Mouse (Mus musculus) 3134 (cell line): ENCODE results near the gene Fam135a.

Source experiments
- DNase-seq: peaks from one replicate; pipeline ENCODE4 v3.0.0-alpha.2; 2011; ENCODE audit warnings: low spot score; ENCODE audit not compliant: insufficient read length; ENCODE audit errors: extremely low read depth

The Fam135a gene

DNA sequence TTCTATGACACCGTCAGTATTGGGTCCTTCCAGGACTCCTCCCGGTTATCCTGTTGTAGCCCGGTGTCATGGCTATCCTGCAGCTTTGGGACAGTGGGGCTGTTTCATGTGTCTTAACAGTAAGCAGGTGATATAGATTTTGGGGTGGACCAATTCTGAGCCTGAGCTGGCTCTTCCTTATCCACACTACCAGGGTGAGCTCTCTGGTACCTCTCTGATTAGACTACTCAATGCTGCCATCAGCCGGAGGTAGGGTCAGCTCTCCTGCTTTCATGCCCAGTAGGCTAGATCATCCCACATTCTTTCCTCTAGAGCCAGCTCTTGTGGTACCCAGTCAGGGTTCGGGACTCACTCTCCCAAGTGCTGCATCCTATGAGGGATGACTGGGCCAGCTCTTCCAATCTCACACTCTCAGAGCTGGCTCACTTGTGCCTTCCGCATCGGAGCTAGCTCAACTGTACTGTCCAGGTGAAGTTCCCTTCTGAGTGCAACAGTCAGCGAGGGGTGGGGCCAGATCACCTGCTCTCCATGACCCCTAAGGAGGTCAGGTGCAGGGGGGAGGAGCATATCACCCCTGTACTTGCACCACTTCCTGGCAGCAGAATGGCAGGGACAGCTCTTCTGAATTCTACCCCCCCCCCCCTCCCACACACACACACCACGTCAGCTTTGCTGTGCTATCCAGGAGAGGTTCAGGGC is 132.0 kb downstream of the Fam135a start:
- no peak for DNase-seq

DNA sequence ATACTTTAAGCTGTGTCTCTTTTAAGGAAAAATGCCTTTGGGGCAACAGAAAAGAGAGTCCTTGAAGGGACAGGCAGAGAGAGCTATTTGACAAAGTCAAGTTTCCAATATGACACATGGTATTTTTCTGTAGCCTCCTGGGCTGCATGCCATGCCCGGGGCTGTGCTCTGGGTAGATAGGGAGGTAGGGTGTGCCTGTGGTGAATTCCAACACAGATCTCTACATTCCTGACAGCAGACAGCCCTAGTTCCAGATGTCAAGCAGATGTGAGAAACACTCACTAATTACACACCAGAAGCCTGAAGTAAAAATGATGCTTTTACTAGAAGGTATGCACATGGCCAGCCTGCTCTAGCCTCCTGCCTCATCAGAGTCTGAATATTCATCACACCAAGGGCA is 133.9 kb downstream of the Fam135a start:
- DNase-seq: peak; percentile 43
